Mouse (Mus musculus): ENCODE data around the gene Dock1. TPM values are rescaled to one million over a fixed set of nuclear protein-coding genes. Genes with fewer than 3 reads are reported as not detected.

Gene Dock1
- total RNA-seq, 4 experiments from 2014 or later: 4.6 to 5.8 (median 5.1) TPM

GRCm38 (mm10) chr7:135043931-135044765, 373.7 kb downstream of the Dock1 start:
- DNase-seq (ENCODE audit: low spot score in 2 of 2): no peak

GRCm38 (mm10) chr7:135049416-135049815, 379.0 kb downstream of the Dock1 start:
- no peak for DNase-seq (ENCODE audit: low spot score in 2 of 2)

GRCm38 (mm10) chr7:135053186-135053715, 382.8 kb downstream of the Dock1 start:
- DNase-seq (ENCODE audit: low spot score in 2 of 2): no peak

- DNase-seq (ENCODE audit: low spot score in 2 of 2): no peak
These were observed 384.2 kb downstream of the Dock1 start for GRCm38 (mm10) chr7:135054664-135055063.

- DNase-seq (ENCODE audit: low spot score in 2 of 2): no peak
These were observed 388.6 kb downstream of the Dock1 start for GRCm38 (mm10) chr7:135059071-135059470.

GRCm38 (mm10) chr7:135059562-135059961, 389.1 kb downstream of the Dock1 start:
- DNase-seq (ENCODE audit: low spot score in 2 of 2): no peak

GRCm38 (mm10) chr7:135063886-135064285, 393.4 kb downstream of the Dock1 start:
- DNase-seq (ENCODE audit: low spot score in 2 of 2): no peak

GRCm38 (mm10) chr7:135065301-135065700, 394.8 kb downstream of the Dock1 start:
- DNase-seq (ENCODE audit: low spot score in 2 of 2): no peak

GRCm38 (mm10) chr7:135068887-135069286, 398.4 kb downstream of the Dock1 start:
- no peak for DNase-seq (ENCODE audit: low spot score in 2 of 2)

- DNase-seq (ENCODE audit: low spot score in 2 of 2): no peak
These were observed 406.4 kb downstream of the Dock1 start for GRCm38 (mm10) chr7:135076904-135077303.

- DNase-seq (ENCODE audit: low spot score in 2 of 2): no peak
These were observed 406.9 kb downstream of the Dock1 start for GRCm38 (mm10) chr7:135077340-135077739.

- no peak for DNase-seq (ENCODE audit: low spot score in 2 of 2)
These were observed 407.4 kb downstream of the Dock1 start for GRCm38 (mm10) chr7:135077806-135078205.

- no peak for DNase-seq (ENCODE audit: low spot score in 2 of 2)
These were observed 413.0 kb downstream of the Dock1 start for GRCm38 (mm10) chr7:135083421-135083820.

- no peak for DNase-seq (ENCODE audit: low spot score in 2 of 2)
These were observed 413.6 kb downstream of the Dock1 start for GRCm38 (mm10) chr7:135084069-135084468.

- DNase-seq (ENCODE audit: low spot score in 2 of 2): no peak
These were observed 416.1 kb downstream of the Dock1 start for GRCm38 (mm10) chr7:135086556-135086955.

GRCm38 (mm10) chr7:135089626-135090025, 419.2 kb downstream of the Dock1 start:
- DNase-seq (ENCODE audit: low spot score in 2 of 2): no peak

- DNase-seq (ENCODE audit: low spot score in 2 of 2): no peak
These were observed 423.4 kb downstream of the Dock1 start for GRCm38 (mm10) chr7:135093851-135094250.

GRCm38 (mm10) chr7:135101921-135102320, 431.5 kb downstream of the Dock1 start:
- no peak for DNase-seq (ENCODE audit: low spot score in 2 of 2)

- DNase-seq (ENCODE audit: low spot score in 2 of 2): no peak
These were observed 436.1 kb downstream of the Dock1 start for GRCm38 (mm10) chr7:135106536-135106935.

- DNase-seq (ENCODE audit: low spot score in 2 of 2): no peak
These were observed 439.9 kb downstream of the Dock1 start for GRCm38 (mm10) chr7:135110307-135110706.

- DNase-seq (ENCODE audit: low spot score in 2 of 2): no peak
These were observed 455.0 kb downstream of the Dock1 start for GRCm38 (mm10) chr7:135125296-135126065.

GRCm38 (mm10) chr7:135132461-135132860, 462.0 kb downstream of the Dock1 start:
- no peak for DNase-seq (ENCODE audit: low spot score in 2 of 2)
